Mouse (Mus musculus) layer of hippocampus, adult 2 months (tissue): ENCODE measurements around the gene Sik3. TPM values are rescaled to one million over a fixed set of nuclear protein-coding genes. Genes with fewer than 3 reads are reported as not detected.
A peak's percentile ranks its signal among the peaks of the same experiment; 100 is the strongest.

Experiments
- DNase-seq, 2 experiments: peaks; one replicate each; pipeline ENCODE4 v3.0.0; 2022; ENCODE audit warnings: low spot score in 2 of 2
- H3K27ac ChIP-seq: fragments of 200-600 bp; 2 replicates; pipeline ENCODE4 v1.8.1; 2022
- H3K4me3 ChIP-seq: fragments of 200-600 bp; 2 replicates; pipeline ENCODE4 v1.8.1; 2022; ENCODE audit warnings: mild to moderate bottlenecking
- CTCF ChIP-seq: fragments of 200-600 bp; conservative IDR thresholded peaks from 2 replicates; pipeline ENCODE4 v1.8.1; 2022; ENCODE audit warnings: antibody characterized with exemption, mild to moderate bottlenecking, moderate library complexity
- total RNA-seq, 2 experiments: library from RNA; stranded (reverse); gene quantifications; 2 replicates each; pipeline ENCODE4 v1.2.3; 2021

The Sik3 gene
- total RNA-seq, 2 experiments from 2014 or later, result 133 to 141 TPM

DNA sequence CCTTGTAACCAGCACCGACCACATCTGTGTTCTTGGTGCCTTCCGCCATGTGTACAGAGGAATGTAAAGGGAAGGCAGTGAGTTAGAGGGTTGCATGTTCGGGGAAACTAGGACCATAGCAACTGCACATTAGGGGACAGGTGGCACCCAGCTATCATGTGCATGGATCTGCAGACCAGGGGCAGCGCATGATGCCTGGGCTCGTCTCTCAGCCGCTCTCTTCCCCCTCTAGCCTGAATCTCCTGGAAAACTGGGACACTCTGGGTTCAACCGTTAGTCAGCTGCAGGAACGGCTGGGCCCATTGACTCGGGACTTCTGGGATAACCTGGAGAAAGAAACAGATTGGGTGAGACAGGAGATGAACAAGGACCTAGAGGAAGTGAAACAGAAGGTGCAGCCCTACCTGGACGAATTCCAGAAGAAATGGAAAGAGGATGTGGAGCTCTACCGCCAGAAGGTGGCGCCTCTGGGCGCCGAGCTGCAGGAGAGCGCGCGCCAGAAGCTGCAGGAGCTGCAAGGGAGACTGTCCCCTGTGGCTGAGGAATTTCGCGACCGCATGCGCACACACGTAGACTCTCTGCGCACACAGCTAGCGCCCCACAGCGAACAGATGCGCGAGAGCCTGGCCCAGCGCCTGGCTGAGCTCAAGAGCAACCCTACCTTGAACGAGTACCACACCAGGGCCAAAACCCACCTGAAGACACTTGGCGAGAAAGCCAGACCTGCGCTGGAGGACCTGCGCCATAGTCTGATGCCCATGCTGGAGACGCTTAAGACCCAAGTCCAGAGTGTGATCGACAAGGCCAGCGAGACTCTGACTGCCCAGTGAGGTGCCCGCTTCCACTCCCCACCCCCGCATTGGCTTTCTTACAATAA lies 217.2 kb downstream of the Sik3 start:
- Histone ChIP-seq H3K27ac (peak overlapping the region; percentile 72; the same call in 1 of the 2 replicates), H3K4me3 (peak overlapping the region; percentile 44)
- DNase-seq, result peak; percentile 85 to 90
- TF ChIP-seq CTCF, result peak; percentile 90

DNA sequence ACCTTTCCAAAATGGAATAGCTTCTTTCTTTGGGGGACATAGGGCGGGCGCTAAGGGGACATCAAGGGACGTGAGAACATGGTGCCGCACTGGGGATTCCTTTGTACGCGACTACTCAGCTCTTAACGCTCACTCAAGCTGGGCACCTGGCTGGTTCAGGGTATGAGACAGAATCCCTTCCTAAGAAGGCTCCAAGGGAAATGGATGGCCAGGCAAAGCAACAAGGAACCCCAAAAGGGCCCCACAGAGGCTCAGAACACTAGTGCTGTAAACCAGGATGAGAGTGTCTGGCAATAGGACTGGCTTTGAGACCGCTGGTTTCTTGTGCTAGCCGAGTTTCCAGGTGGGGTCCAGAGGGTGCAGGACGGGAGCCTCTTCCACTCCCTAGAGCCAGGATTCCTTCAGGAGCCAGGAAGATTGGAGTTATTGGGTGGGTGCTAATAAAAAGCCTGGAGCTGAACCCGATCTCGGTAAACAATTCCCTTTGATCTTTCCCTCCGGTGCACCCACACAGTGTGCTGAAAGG lies 217.9 kb downstream of the Sik3 start:
- DNase-seq, result no peak
- H3K4me3 ChIP-seq, result peak overlapping the region; percentile 44
- no peak for TF ChIP-seq CTCF
- H3K27ac ChIP-seq, result peak overlapping the region; percentile 72; the same call in 1 of the 2 replicates

DNA sequence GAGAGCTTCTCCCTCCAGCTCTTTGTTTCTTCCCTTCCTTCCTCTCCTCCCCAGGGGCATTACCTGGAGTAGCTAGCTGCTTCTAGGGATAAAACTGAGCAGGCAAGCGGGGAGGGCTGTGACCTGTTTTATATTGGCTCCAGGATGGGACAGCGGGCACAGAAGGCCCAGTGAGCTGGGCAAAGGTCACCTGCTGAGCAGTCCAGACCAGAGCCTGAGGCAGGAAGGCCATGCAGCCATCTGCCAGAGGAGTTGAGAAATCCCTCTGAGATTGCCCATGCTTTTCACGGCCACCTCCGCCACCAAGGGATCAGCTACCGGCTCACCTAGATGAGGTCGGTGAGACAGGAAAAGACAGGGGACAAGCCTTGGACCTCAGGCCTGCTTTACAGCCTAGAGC lies 222.6 kb downstream of the Sik3 start:
- DNase-seq, result no peak
- Histone ChIP-seq H3K27ac (no peak overlapping the region; the same call in 1 of the 2 replicates), H3K4me3 (no peak overlapping the region)
- no peak for TF ChIP-seq CTCF

DNA sequence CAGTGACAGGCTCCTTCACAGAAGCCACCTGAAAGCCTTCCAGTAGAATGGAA lies 222.8 kb downstream of the Sik3 start, which contains the start of gene Apoc3:
Gene Apoc3, minus strand, starts transcription at position 41 of the 53 bp plus-strand sequence.
- DNase-seq, result no peak
- Histone ChIP-seq H3K27ac (no peak within 1 kb of the TSS; the same call in 1 of the 2 replicates), H3K4me3 (no peak within 1 kb of the TSS)
- TF ChIP-seq CTCF, result no peak

DNA sequence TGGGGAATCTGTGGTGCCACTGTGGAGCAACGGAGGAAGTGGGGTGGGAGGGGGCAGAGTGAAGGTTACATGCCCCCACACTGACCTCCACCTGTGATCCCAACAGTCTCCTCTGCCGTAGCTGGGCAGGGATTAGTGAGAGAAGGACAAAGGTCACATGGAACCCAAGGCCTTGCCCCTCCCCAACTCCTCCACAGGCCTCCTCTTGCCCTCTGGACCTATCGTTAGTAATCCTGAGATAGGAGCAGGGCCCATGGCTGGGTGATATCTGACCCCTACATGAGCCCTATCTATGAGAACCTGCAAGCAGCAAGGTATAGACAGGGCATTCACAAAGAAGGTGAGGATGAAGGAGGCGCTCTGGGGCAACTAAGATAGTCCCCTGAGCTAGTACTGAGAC lies 223.0 kb downstream of the Sik3 start:
- no peak overlapping the region for H3K27ac ChIP-seq
- no peak overlapping the region for H3K4me3 ChIP-seq
- no peak for DNase-seq
- TF ChIP-seq CTCF, result no peak

GRCm38 (mm10) chr9:46238850-46239249 lies 226.2 kb downstream of the Sik3 start:
- DNase-seq, result no peak
- no peak overlapping the region for H3K27ac ChIP-seq
- no peak for TF ChIP-seq CTCF
- no peak overlapping the region for H3K4me3 ChIP-seq

GRCm38 (mm10) chr9:46240526-46241153 lies 228.0 kb downstream of the Sik3 start, which contains the start of gene Apoa4:
Gene Apoa4, plus strand, starts transcription at chr9:46240696.
- TF ChIP-seq CTCF, result no peak
- Histone ChIP-seq H3K4me3 (no peak within 1 kb of the TSS), H3K27ac (no peak within 1 kb of the TSS)
- DNase-seq, result no peak

DNA sequence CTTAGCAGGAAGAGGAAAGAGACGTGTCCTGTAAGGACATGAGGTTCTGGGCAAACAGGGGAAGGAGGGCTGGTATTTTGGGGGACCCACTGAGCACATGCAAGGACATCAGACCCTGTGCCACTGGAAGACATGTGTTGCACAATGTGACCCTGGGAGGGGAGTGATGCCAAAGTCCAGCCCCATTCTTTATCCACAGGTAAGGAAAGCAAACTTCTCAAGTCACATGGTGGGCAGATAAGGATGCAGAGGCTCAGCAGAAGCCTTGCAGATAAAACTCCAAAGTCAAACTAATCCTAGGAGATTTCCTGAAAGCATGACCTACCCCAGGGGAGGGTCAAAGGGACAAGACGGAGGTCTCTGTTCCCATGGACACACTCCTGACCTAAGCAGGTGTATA lies 229.2 kb downstream of the Sik3 start:
- Histone ChIP-seq H3K4me3 (no peak overlapping the region), H3K27ac (no peak overlapping the region)
- no peak for TF ChIP-seq CTCF
- DNase-seq, result no peak

DNA sequence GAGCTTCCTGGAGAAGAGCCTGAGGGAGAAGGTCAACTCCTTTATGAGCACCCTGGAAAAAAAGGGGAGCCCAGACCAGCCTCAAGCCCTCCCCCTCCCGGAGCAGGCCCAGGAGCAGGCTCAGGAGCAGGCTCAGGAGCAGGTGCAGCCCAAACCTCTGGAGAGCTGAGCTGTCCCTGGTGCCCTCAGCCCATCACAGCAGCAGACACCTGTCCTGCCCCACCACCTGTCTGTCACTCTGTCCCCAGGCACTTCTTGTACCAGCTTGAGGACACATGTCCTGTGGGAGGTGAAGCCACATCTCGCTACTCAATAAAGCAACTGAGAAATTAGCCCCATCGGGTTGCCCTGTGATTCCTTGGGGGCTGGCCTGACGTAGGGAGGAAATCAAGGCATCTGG lies 230.5 kb downstream of the Sik3 start:
- Histone ChIP-seq H3K27ac (no peak overlapping the region), H3K4me3 (no peak overlapping the region)
- no peak for TF ChIP-seq CTCF
- no peak for DNase-seq

DNA sequence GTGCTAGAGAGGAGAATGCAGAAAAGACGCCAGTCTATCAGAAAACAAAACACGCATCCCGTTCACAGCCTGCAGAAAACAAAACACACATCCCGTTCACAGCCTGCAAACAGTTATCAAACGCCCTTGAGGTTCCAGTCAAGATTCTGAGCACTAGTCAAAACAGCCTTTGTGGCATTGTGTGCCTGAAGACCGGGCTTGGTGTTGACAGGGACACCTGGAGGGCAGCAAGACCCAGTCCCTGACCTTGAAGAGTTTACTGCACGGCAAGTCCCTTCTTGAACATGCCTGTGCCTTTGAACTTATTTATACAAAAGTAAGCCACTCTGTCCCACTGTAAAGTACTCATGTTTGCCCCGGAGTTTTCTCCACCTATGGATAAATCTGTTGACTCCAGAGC lies 231.0 kb downstream of the Sik3 start:
- no peak for TF ChIP-seq CTCF
- DNase-seq, result no peak
- H3K4me3 ChIP-seq, result no peak overlapping the region
- H3K27ac ChIP-seq, result no peak overlapping the region

DNA sequence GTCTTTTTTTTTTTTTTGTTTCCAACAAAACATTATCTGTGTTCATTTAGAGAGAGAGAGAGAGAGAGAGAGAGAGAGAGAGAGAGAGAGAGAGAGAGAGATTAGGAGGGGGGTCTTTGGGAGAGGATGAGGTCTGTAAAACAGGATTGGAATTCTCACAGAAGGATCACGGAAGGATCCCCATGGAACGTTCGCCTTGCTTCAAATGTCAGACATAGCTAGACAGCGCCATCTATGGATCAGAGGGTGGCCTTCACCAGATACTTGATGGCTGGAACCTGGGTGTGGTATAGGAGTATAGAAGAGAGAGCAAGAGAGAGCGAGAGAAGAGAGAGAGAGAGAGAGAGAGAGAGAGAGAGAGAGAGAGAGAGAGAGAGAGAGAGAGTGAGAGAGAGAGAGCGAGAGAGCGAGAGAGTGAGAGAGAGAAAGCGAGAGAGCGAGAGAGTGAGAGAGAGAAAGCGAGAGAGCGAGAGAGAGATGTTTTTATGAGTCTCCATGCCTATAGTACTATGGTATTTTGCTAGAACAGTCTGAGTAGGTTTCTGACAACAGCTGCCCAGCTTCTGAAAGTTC lies 234.2 kb downstream of the Sik3 start:
- no peak overlapping the region for H3K4me3 ChIP-seq
- no peak overlapping the region for H3K27ac ChIP-seq
- TF ChIP-seq CTCF, result peak; percentile 77
- peak; percentile 51 to 76 for DNase-seq

- H3K4me3 ChIP-seq, result no peak overlapping the region
- TF ChIP-seq CTCF, result no peak
- DNase-seq, result no peak
- H3K27ac ChIP-seq, result no peak overlapping the region
Observed at GRCm38 (mm10) chr9:46256177-46256576, 243.6 kb downstream of the Sik3 start.

GRCm38 (mm10) chr9:46256658-46257385 lies 244.2 kb downstream of the Sik3 start:
- no peak for TF ChIP-seq CTCF
- H3K4me3 ChIP-seq, result no peak overlapping the region
- DNase-seq, result no peak

More at GRCm38 (mm10) chr9:46256658-46257385, 244.2 kb downstream of the Sik3 start:
- no peak overlapping the region for H3K27ac ChIP-seq
